Mouse (Mus musculus): ENCODE data around the gene Ramp3. TPM values are rescaled to one million over a fixed set of nuclear protein-coding genes. Genes with fewer than 3 reads are reported as not detected.

Gene Ramp3
- polyA plus RNA-seq, 1 experiment from 2014 or later: 5.7 TPM

GRCm38 (mm10) chr11:6704851-6705250, 46.5 kb downstream of the Ramp3 start:
- H3K4me2 ChIP-seq (replicated peaks): no peak overlapping the region
- H3K27me3 ChIP-seq: no peaks in the 10 kb centered on the region

GRCm38 (mm10) chr11:6705516-6705915, 47.2 kb downstream of the Ramp3 start:
- 62% methylated on average over 5 of the region's 5 CpGs for WGBS
- Histone ChIP-seq H3K4me3 (no peak overlapping the region), H3K4me1 (no peaks in the 10 kb centered on the region), H3K36me3 (no peaks in the 10 kb centered on the region), H3K9me3 (replicated peaks) (peaks cover 14% of the 10 kb centered on the region; the same call in 1 of the 2 replicates), H3K4me2 (replicated peaks) (no peak overlapping the region), H3K27ac (no peak overlapping the region), H3K27me3 (no peaks in the 10 kb centered on the region), H3K9ac (no peak overlapping the region)
- ATAC-seq (ENCODE audit: low FRiP score): no peak

More at GRCm38 (mm10) chr11:6704851-6705250, 46.5 kb downstream of the Ramp3 start:
- no peaks in the 10 kb centered on the region for H3K36me3 ChIP-seq
- ATAC-seq (ENCODE audit: low FRiP score): no peak
- WGBS: 86% methylated on average over 6 of the region's 6 CpGs
- H3K9me3 ChIP-seq (replicated peaks): peaks cover 14% of the 10 kb centered on the region; the same call in 1 of the 2 replicates
- H3K27ac ChIP-seq: no peak overlapping the region
- no peak overlapping the region for H3K4me3 ChIP-seq
- H3K4me1 ChIP-seq: no peaks in the 10 kb centered on the region
- no peak overlapping the region for H3K9ac ChIP-seq

GRCm38 (mm10) chr11:6706796-6707195, 48.5 kb downstream of the Ramp3 start:
- peaks cover 11% of the 10 kb centered on the region; the same call in 1 of the 2 replicates for H3K9me3 ChIP-seq (replicated peaks)
- H3K4me2 ChIP-seq (replicated peaks): no peak overlapping the region
- H3K27me3 ChIP-seq: no peaks in the 10 kb centered on the region
- H3K36me3 ChIP-seq: no peaks in the 10 kb centered on the region
- H3K27ac ChIP-seq: no peak overlapping the region
- no peaks in the 10 kb centered on the region for H3K4me1 ChIP-seq
- no peak overlapping the region for H3K4me3 ChIP-seq
- 95% methylated on average over 13 of the region's 13 CpGs for WGBS
- no peak overlapping the region for H3K9ac ChIP-seq
- ATAC-seq (ENCODE audit: low FRiP score): no peak

GRCm38 (mm10) chr11:6708437-6708836, 50.1 kb downstream of the Ramp3 start:
- Histone ChIP-seq H3K27me3 (no peaks in the 10 kb centered on the region), H3K4me1 (no peaks in the 10 kb centered on the region), H3K9ac (no peak overlapping the region), H3K4me2 (replicated peaks) (no peak overlapping the region), H3K36me3 (no peaks in the 10 kb centered on the region), H3K9me3 (replicated peaks) (peaks cover 11% of the 10 kb centered on the region; the same call in 1 of the 2 replicates), H3K27ac (no peak overlapping the region), H3K4me3 (no peak overlapping the region)
- 96% methylated on average over 7 of the region's 7 CpGs for WGBS
- no peak for ATAC-seq (ENCODE audit: low FRiP score)

- ATAC-seq (ENCODE audit: low FRiP score): no peak
Measured at GRCm38 (mm10) chr11:6710409-6710808, 52.1 kb downstream of the Ramp3 start.

GRCm38 (mm10) chr11:6720746-6721145, 62.4 kb downstream of the Ramp3 start:
- H3K9me3 ChIP-seq (replicated peaks): no peaks in the 10 kb centered on the region
- H3K27ac ChIP-seq: no peak overlapping the region
- H3K9ac ChIP-seq: no peak overlapping the region
- no peak overlapping the region for H3K4me2 ChIP-seq (replicated peaks)
- H3K27me3 ChIP-seq: no peaks in the 10 kb centered on the region
- no peak overlapping the region for H3K4me3 ChIP-seq
- no peaks in the 10 kb centered on the region for H3K4me1 ChIP-seq
- no peaks in the 10 kb centered on the region for H3K36me3 ChIP-seq
- no peak for ATAC-seq (ENCODE audit: low FRiP score)
- 90% methylated on average over 5 of the region's 5 CpGs for WGBS

More at GRCm38 (mm10) chr11:6710409-6710808, 52.1 kb downstream of the Ramp3 start:
- Histone ChIP-seq H3K9me3 (replicated peaks) (peaks cover 11% of the 10 kb centered on the region; the same call in 1 of the 2 replicates), H3K4me3 (no peak overlapping the region), H3K9ac (no peak overlapping the region), H3K27ac (no peak overlapping the region), H3K4me1 (no peaks in the 10 kb centered on the region), H3K36me3 (no peaks in the 10 kb centered on the region), H3K4me2 (replicated peaks) (no peak overlapping the region), H3K27me3 (no peaks in the 10 kb centered on the region)
- 78% methylated on average over 2 of the region's 2 CpGs for WGBS

- WGBS: 88% methylated on average over 5 of the region's 5 CpGs
- no peak overlapping the region for H3K4me2 ChIP-seq (replicated peaks)
- ATAC-seq (ENCODE audit: low FRiP score): no peak
Measured at GRCm38 (mm10) chr11:6726921-6727320, 68.6 kb downstream of the Ramp3 start.

More at GRCm38 (mm10) chr11:6726921-6727320, 68.6 kb downstream of the Ramp3 start:
- Histone ChIP-seq H3K4me1 (no peaks in the 10 kb centered on the region), H3K9ac (no peak overlapping the region), H3K9me3 (replicated peaks) (no peaks in the 10 kb centered on the region), H3K36me3 (no peaks in the 10 kb centered on the region), H3K4me3 (no peak overlapping the region), H3K27me3 (no peaks in the 10 kb centered on the region), H3K27ac (no peak overlapping the region)

Other genes with a start within 250 kb of the Ramp3 start
- gene Ppia, start 243.1 kb upstream of the Ramp3 start, polyA plus RNA-seq (2016; fragmentation: Nextera tagmentation; extraction: Ambion mirVana): 4,150 and 4,164 TPM in 2 replicates
- 520 and 591 TPM in 2 replicates for gene H2afv, start 214.1 kb upstream of the Ramp3 start, polyA plus RNA-seq (2016; fragmentation: Nextera tagmentation; extraction: Ambion mirVana)
- 17.2 and 18.3 TPM in 2 replicates for gene Purb, start 182.6 kb upstream of the Ramp3 start, polyA plus RNA-seq (2016; fragmentation: Nextera tagmentation; extraction: Ambion mirVana)
- 0.50 and 0.70 TPM in 2 replicates for gene Myo1g, start 137.6 kb upstream of the Ramp3 start, polyA plus RNA-seq (2016; fragmentation: Nextera tagmentation; extraction: Ambion mirVana)
- gene Ccm2, start 111.6 kb upstream of the Ramp3 start, polyA plus RNA-seq (2016; fragmentation: Nextera tagmentation; extraction: Ambion mirVana): 89.5 and 95.8 TPM in 2 replicates
- 85.6 and 86.3 TPM in 2 replicates for gene Nacad, start 52.5 kb upstream of the Ramp3 start, polyA plus RNA-seq (2016; fragmentation: Nextera tagmentation; extraction: Ambion mirVana)
- 36.5 and 37.3 TPM in 2 replicates for gene Tbrg4, start 32.5 kb upstream of the Ramp3 start, polyA plus RNA-seq (2016; fragmentation: Nextera tagmentation; extraction: Ambion mirVana)
- not detected in 2 replicates for gene Wap, start 19.9 kb upstream of the Ramp3 start, polyA plus RNA-seq (2016; fragmentation: Nextera tagmentation; extraction: Ambion mirVana)
- gene Gm11983, start 179.1 kb downstream of the Ramp3 start, polyA plus RNA-seq (2016; fragmentation: Nextera tagmentation; extraction: Ambion mirVana): not detected in 2 replicates